Mouse (Mus musculus) liver, embryonic 14.5 days (tissue): ENCODE measurements around the gene Erich6.

Experiments
- CTCF ChIP-seq: IDR thresholded peaks from 2 replicates; pipeline ENCODE4 v1.5.1; 2016; ENCODE audit warnings: antibody characterized with exemption, low read depth, control low read depth
- EP300 ChIP-seq: IDR thresholded peaks from 2 replicates; pipeline ENCODE4 v1.6.1; 2016; ENCODE audit warnings: antibody characterized with exemption, low read depth

GRCm38 (mm10) chr3:58576137-58577066 lies 60.6 kb downstream of the Erich6 start, which contains the start of gene Selenot:
- TF ChIP-seq EP300 (no peak), CTCF (no peak)
